Mouse (Mus musculus) adrenal gland, postnatal 14 days (tissue): ENCODE measurements at regions not wholly inside any gene's neighbourhood (a gene's known extent, or its start where the extent isn't known, plus 50 kb on each side); places are given as distances from the start of the nearest gene placed in this dataset.
A peak's percentile ranks its signal among the peaks of the same experiment; 100 is the strongest.

Source experiments
- DNase-seq: peaks from one replicate; pipeline ENCODE4 v3.0.0; 2021; ENCODE audit warnings: mixed read lengths

DNA sequence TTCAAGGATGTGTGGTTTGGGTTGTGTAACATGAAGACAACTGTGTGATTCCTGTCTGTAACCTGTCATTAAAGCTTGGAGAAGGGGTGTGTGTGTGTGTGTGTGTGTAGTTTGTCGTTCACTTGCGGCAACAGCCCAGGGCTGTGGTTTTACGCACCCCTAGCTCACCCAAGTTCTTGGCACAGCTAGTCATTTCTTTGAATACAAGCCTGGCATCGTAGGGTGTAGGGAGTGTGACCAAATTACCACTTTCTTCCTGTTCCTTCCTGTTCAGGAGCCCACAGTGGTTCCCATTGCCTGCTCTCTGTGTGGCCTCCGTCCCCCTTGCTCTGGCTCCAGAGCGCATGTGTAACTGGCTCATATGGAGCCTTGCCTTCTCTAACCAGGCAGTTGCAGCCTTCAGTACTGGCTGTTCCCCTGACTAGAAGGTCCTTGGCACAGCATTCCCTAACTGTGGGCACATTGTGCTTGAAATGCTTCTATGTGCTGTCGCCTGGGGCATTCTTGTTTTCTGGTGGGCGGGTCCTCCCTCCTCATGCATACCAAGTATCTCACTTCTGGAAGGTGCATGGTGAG lies 167.4 kb upstream of the Ubr2 start:
- peak; percentile 39 for DNase-seq

- DNase-seq, result no peak
These were observed 166.0 kb upstream of the Ubr2 start for GRCm38 (mm10) chr17:47176328-47176727.

- peak; percentile 93 for DNase-seq
These were observed 164.4 kb upstream of the Ubr2 start for GRCm38 (mm10) chr17:47174748-47175215.

GRCm38 (mm10) chr17:47171801-47172200 lies 161.4 kb upstream of the Ubr2 start:
- DNase-seq, result no peak

- DNase-seq, result no peak
These were observed 160.7 kb upstream of the Ubr2 start for GRCm38 (mm10) chr17:47170978-47171593.

GRCm38 (mm10) chr17:47168105-47168504 lies 157.7 kb upstream of the Ubr2 start:
- peak; percentile 68 for DNase-seq

GRCm38 (mm10) chr17:47163677-47164340 lies 153.5 kb upstream of the Ubr2 start:
- no peak for DNase-seq

DNA sequence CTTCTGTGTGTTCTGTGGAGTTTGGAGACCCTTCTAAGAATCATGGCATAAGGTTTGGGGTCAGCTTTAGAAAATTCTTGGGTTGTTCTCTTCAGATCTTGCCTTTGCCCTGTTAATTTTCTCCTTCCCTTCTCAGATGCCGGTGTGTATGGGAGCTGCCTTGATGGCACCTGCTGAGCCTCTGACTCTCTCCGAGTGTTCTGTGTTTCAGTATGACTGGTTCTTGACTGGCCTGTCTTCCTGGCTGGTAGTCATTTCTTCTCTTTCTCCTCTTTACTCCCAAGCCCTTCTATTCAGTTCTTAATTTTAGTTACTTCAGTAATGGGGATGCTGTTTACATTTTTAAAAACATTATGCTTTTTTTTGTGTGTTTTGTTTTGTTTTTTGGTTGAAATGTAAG lies 152.1 kb upstream of the Ubr2 start:
- no peak for DNase-seq

DNA sequence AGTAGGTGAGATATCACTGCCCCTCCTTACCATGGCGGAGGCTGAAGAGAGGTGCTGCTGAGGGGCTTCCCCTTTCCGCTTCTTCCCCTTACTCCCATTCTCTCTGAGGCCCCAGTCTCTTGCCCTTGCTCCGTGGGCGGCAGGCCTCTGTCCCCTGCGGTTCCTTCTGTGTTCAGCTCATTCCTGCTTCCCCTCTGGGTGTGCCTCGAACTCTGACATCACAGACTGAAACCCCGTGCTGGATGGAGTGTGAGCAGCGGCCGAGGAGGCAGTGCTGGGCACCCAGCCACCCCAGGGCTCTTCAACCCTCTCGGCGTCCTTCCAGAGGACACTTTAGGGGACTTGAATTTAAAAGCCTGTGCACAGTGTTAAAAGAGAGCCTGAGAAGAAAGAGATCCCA lies 145.9 kb upstream of the Ubr2 start:
- DNase-seq, result peak; percentile 49

GRCm38 (mm10) chr17:47151557-47152278 lies 141.4 kb upstream of the Ubr2 start:
- peak; percentile 70 for DNase-seq

DNA sequence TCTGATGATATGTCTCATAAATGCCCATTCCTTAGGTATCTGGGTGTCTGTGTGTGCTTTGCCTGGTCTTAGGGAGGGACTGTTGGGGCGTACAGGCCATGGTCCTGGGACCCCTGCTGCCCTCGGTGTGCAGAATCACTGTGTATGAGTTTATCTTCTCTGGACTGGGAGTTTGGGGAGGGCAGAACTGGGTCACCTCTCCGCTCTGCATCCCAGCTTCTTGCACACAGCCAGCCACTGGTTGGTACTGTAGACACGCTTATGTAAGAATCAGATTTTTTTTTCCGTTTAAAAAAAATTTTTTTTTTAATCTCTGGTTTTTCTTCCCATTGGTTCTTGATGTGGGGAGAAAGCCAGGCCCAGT lies 140.8 kb upstream of the Ubr2 start:
- no peak for DNase-seq

GRCm38 (mm10) chr17:47150636-47151035 lies 140.3 kb upstream of the Ubr2 start:
- DNase-seq, result peak; percentile 20

DNA sequence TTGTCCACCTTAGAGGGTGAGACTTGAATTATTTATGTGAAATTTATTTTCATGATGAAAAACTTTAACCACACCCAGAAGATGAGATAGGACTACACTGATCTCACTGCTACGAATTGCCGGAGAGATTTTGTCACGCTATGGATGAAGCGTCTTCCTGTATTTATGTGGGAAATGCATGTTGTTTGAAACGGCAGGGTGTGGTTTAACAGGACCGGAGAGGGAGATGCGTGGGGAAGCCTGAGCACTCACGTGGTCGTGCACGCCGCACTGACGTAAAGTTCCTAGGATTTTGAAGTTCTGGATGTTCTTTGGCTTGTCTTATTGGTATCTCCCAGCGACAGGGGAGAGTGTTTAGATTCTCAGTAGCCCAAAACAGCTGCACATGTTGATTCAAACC lies 139.3 kb upstream of the Ubr2 start:
- no peak for DNase-seq

- no peak for DNase-seq
These were observed 138.8 kb upstream of the Ubr2 start for GRCm38 (mm10) chr17:47149158-47149557.

DNA sequence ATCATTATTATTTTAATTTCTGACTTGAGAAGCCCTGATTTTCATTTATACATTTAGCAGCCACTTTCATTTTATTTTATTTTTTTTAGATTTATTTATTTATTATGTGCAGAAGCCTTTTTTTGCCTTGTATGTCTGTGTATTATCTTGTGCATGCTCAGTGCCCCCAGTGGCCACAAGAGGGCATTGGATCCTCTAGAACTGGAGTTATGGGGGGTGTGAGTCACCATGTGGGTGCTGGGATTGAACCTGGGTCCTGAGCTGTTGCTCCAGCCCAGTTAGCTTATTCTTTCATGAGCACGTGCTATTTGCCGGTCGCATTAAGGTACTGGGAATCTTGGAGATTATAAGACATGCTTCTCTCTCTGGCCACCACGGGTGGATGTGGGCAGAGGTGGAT lies 136.3 kb upstream of the Ubr2 start:
- peak; percentile 68 for DNase-seq

GRCm38 (mm10) chr17:47145590-47145989 lies 135.2 kb upstream of the Ubr2 start:
- DNase-seq, result no peak

DNA sequence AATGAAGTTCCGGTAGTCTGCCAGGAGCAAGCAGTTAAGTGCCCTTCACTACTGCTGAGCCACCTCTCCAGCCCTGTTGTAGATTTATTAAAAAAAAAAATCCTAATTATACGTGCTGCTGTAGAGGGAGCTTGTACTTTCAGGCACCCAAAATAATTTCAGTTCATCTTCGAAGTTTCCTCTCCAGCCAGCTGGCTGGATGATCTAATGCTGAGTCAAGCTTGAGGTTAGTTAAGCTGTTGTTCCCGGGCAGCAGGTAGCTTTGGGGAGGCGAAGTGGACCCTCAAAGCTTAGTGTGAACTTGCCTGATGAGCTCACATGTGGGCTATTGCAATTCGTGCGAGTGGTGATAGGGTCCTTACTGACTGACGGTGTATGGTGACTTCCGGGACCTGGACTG lies 134.6 kb upstream of the Ubr2 start:
- DNase-seq, result no peak

- peak; percentile 68 for DNase-seq
These were observed 134.1 kb upstream of the Ubr2 start for GRCm38 (mm10) chr17:47144460-47144859.

DNA sequence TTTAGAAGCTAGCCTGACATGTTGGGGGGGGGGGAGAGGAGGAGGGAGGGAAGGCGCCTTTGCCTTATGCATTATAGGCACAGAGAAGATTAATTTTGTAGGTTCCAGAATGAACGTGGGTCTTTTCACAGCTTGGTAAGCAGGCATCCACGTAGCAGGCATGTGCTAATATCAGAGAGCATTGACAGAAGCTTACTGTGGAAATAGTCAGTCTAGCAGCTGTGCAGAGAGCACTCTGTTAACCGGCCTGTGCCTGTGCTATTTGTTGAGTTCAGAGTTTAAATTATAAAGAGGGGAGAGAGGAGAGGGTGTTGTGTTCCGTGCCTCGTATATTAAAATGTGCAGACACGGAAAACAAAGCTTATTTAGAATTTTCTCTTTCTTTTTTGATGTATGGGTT lies 133.5 kb upstream of the Ubr2 start:
- DNase-seq, result no peak

- peak; percentile 50 for DNase-seq
These were observed 132.5 kb upstream of the Ubr2 start for GRCm38 (mm10) chr17:47142885-47143284.

- DNase-seq, result peak; percentile 31
These were observed 131.9 kb upstream of the Ubr2 start for GRCm38 (mm10) chr17:47142276-47142675.

GRCm38 (mm10) chr17:47141843-47142215 lies 131.5 kb upstream of the Ubr2 start:
- DNase-seq, result peak; percentile 56
